Mouse (Mus musculus) kidney, adult 2 months (tissue): ENCODE data around the gene Drd1.

Source experiments
- CTCF ChIP-seq: fragments of 200-500 bp; conservative IDR thresholded peaks from 2 replicates; pipeline ENCODE4 v1.5.1; 2011; ENCODE audit warnings: low read depth, mild to moderate bottlenecking, control low read depth, low read length, moderate library complexity, mixed read lengths; ENCODE audit not compliant: insufficient read depth, insufficient read length
- POLR2A ChIP-seq: fragments of 200-500 bp; IDR thresholded peaks from one replicate; pipeline ENCODE4 v1.6.1; 2011; ENCODE audit warnings: low read depth, low read length, control low read depth

DNA sequence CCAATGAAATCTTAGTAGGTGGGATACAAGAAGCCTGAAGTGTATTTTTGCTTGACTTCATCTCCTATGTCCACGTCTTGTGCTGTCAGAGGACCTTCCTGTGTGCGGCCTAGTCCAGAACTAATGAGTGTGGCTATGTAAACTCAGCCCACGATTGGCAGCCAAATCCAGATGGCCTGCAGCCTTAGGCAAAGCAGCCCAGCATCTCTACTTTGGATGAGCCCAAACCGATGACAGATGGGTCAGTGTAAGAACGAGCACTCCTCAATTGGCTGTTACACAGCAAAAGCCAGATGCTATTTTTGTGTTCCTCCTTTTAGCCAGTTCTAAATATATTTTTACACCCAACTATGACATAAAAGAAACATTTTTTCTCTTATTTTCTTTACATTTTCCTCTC lies 32.2 kb downstream of the Drd1 start:
- TF ChIP-seq CTCF = no peak
- TF ChIP-seq POLR2A = no peak
